Mouse (Mus musculus) lung, adult 2 months (tissue): ENCODE measurements around the gene Adamts10.

Experiments used
- CTCF ChIP-seq: fragments of 200-500 bp; IDR thresholded peaks from 2 replicates; pipeline ENCODE4 v1.5.1; 2011; ENCODE audit warnings: mild to moderate bottlenecking, low read length, control low read depth; ENCODE audit not compliant: insufficient read depth
- POLR2A ChIP-seq: fragments of 200-500 bp; IDR thresholded peaks from 2 replicates; pipeline ENCODE4 v1.6.1; 2011; ENCODE audit warnings: low read depth, mild to moderate bottlenecking, control low read depth, low read length, borderline replicate concordance; ENCODE audit errors: extremely low read depth

DNA sequence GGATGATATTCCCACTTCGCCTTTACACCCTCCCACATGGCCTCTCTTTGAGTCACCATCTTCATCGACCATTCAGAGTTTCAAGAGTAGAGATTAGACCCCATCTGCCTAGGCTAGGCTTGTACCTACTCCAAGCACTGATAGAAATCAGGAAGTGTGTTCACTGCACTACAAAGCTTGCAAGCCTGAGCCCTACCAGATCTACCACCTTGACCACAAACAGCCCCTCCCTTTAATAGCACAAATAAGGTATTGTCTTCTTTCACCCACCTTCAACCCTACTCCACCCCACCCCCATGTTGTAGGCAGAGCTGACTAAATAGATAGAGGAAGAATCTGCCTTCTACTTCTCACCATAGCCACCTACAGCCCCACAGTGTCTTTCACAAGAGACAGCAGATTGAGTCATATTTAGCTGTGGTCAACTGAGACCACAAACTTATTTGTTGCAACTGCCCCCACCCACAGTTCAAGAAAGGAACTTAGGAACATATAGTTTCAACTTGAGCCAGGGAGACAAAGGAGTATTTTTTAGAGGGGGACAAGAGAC lies 39.6 kb downstream of the Adamts10 start:
- TF ChIP-seq CTCF, result no peak
- no peak for TF ChIP-seq POLR2A
